Mouse (Mus musculus): ENCODE results near the gene D3Ertd254e. TPM values are rescaled to one million over a fixed set of nuclear protein-coding genes. Genes with fewer than 3 reads are reported as not detected.
A peak's percentile ranks its signal among the peaks of the same experiment; 100 is the strongest.

The D3Ertd254e gene
- total RNA-seq, 2 experiments from 2014 or later: 17.9 to 18.0 TPM

- intact Hi-C loops (cut with DNase I): loop anchor here (2.0 to 5.0 kb wide), 2 partner anchors 233 to 287 kb away; no protein-coding TSS in a partner anchor
- DNase-seq (ENCODE audit: low spot score in 2 of 2): peak; percentile 69 to 72
Observed at GRCm38 (mm10) chr3:36209776-36210555, 59.1 kb downstream of the D3Ertd254e start.

GRCm38 (mm10) chr3:36210939-36211338, 60.1 kb downstream of the D3Ertd254e start:
- no peak for DNase-seq (ENCODE audit: low spot score in 2 of 2)
- intact Hi-C loops (cut with DNase I): loop anchor here (5.0 kb wide), 1 partner anchor 286 kb away; no protein-coding TSS in a partner anchor

DNA sequence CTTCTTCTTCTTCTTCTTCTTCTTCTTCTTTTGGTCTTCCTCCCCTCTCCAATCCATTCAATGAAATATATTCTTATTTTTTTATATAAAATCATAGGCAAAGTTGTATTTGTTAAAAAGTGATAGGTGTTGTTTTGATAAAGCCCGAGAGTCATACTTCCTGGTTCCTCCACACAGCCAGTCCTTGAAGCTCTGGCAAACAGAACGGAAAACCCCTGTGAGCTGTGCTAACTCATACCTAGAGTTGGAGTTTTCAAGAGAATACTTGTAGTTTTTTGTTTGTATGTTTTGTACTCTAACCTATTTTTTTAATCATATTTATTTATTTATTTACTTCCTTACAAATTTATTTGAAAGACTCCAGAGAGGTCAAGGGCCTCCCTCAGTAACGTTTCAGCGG, 61.9 kb downstream of the D3Ertd254e start:
- intact Hi-C loops (cut with DNase I): loop anchor here (5.0 kb wide), 1 partner anchor 285 kb away; no protein-coding TSS in a partner anchor
- no peak for DNase-seq (ENCODE audit: low spot score in 2 of 2)

Other genes with a start within 250 kb of the D3Ertd254e start
- 10 to 100 TPM; 65.7 to 67.8 TPM for gene Dcun1d1, start 213.6 kb upstream of the D3Ertd254e start, total RNA-seq (2021)
- 10 to 100 TPM; 30.0 TPM for gene Mccc1, start 150.3 kb upstream of the D3Ertd254e start, total RNA-seq (2021)
- gene Ccdc144b, start 97.5 kb upstream of the D3Ertd254e start, total RNA-seq (2021): not detected
- 10 to 100 TPM; 46.9 to 48.0 TPM for gene Acad9, start 85.0 kb upstream of the D3Ertd254e start, total RNA-seq (2021)
- 1 to 10 TPM; 5.3 to 5.4 TPM for gene Qrfpr, start 71.3 kb downstream of the D3Ertd254e start, total RNA-seq (2021)

Measured in left cerebral cortex, postnatal 14 days (tissue).